Mouse (Mus musculus): ENCODE results near the gene Cdk4.
A peak's percentile ranks its signal among the peaks of the same experiment; 100 is the strongest.
"Not testable (repeated sequence)": the region's sequence is repeated elsewhere in the genome, so short reads cannot be mapped to it uniquely, and the experiment has no call there.

The Cdk4 gene

GRCm38 (mm10) chr10:127058161-127058560 lies 5.2 kb upstream of the Cdk4 start:
- DNase-seq (ENCODE audit: low read depth, low spot score): peak; percentile 87

GRCm38 (mm10) chr10:127058708-127059107 lies 4.6 kb upstream of the Cdk4 start:
- DNase-seq (ENCODE audit: low read depth, low spot score): no peak

DNA sequence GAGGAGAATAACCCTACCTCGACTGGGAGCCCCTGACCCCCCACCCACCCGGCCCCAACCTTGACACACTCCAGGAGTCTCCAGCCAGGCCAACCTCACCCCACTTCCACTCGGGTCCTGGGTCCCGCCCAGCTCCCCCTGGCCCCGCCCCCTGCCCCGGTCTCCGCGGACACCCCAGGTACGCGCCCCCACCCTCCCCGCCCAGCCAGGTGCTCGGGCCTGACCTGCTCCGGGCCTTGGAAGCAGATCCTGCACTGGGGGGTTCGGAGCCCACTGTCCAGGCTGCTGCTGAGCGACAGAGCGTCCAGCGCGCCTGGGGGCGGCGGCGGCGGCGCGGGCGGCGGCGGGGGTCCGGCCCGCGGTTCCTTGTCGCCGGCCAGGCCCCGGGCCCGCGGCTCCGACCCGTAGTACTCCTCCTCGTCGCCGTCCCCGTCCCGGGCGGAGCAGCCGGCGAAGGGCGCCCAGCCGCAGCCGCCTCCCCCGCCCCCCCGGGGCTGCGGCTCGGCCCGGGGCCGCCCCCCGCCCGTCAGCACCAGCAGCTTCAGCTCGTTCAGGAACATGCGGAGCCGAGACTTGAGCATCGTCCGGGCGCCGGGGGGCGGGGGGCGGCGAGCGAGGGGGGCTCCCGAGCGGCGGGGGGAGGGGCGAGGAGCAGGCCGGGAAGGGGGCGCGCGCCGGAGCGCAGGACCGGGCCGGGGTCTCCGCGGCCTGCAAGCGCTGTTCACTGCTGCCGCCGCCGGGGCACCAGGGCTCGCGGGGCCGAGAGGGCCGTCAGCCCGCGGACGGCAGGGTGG lies 4.0 kb upstream of the Cdk4 start:
- DNase-seq (ENCODE audit: low read depth, low spot score): no peak

GRCm38 (mm10) chr10:127059968-127060916 lies 3.1 kb upstream of the Cdk4 start, which contains the start of gene March9:
Gene March9, minus strand, starts transcription at chr10:127060184.
- peak; percentile 57 for DNase-seq (ENCODE audit: low read depth, low spot score)

DNA sequence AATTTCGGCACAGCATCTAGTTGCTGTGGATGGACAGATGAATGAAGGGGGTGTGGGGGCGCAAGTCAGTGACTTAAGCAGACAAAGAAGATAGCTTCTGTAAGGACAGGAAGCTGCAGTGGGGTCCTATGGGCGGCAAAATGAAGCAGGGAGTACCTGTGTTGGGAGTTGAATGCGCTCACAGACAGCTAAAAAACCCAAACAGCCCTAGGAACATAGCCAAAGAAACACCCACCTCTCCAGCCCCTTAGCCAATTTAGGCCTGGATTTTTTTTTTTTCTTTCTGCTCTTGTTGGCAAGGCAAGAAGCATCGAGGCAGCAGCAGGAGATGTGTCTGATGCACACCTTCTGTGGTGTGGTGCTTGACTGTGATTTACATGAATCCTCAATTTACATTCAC lies 2.2 kb upstream of the Cdk4 start:
- no peak for DNase-seq (ENCODE audit: low read depth, low spot score)

GRCm38 (mm10) chr10:127061513-127061912 lies 1.8 kb upstream of the Cdk4 start:
- no peak for DNase-seq (ENCODE audit: low read depth, low spot score)

DNA sequence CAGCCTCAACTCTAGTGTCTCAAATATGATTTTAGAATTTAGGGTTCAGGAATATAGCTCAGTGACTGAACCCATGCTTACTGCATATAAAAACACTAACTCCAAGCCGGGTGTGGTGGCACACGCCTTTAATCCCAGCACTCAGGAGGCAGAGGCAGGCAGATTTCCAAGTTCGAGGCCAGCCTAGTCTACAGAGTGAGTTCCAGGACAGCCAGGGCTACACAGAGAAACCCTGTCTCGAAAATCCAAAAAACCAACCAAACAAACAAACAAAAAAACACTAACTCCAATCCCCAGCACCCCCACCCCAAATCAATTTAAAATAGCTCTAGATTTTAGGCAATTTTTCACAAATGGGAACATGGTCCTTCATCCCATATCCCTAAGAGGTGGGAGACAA lies 1.2 kb upstream of the Cdk4 start:
- DNase-seq (ENCODE audit: low read depth, low spot score): not testable (repeated sequence)

GRCm38 (mm10) chr10:127062503-127062902 lies 831 bp upstream of the Cdk4 start:
- DNase-seq (ENCODE audit: low read depth, low spot score): no peak

DNA sequence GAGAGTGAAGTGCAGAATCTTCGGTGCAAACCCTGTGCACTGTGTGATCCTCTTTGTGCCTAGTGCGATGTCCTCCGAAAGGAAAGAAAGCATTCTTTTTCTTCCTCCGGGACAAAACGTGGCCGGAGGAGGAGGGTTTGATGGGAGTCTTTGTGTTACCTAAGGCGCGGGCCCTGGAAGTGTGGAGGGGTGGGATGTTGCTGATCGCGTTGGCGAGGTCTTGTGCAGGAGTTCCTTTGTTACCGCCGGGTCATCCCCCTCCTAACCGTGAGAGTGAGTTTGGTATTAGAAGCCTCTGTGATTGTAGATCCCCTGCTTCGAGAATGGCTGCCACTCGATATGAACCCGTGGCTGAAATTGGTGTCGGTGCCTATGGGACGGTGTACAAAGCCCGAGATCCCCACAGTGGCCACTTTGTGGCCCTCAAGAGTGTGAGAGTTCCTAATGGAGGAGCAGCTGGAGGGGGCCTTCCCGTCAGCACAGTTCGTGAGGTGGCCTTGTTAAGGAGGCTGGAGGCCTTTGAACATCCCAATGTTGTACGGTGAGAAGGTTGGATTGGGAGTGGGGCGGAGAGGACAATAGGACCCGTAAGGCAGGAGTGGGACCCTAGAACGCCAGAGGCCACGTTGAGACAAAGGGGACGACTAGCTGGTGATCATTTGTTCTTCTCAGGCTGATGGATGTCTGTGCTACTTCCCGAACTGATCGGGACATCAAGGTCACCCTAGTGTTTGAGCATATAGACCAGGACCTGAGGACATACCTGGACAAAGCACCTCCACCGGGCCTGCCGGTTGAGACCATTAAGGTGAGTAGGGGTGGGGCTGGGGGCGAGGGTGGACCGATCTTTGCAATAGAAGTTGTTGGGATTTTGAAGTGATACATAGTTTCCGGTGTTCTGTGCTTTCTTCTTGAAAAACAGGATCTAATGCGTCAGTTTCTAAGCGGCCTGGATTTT lies 858 bp downstream of the Cdk4 start:
- DNase-seq (ENCODE audit: low read depth, low spot score): no peak

- DNase-seq (ENCODE audit: low read depth, low spot score): no peak
These were observed 2.6 kb downstream of the Cdk4 start for GRCm38 (mm10) chr10:127065981-127066380.

GRCm38 (mm10) chr10:127066519-127067018 lies 3.2 kb downstream of the Cdk4 start:
- DNase-seq (ENCODE audit: low read depth, low spot score): no peak

- DNase-seq (ENCODE audit: low read depth, low spot score): no peak
These were observed 5.2 kb downstream of the Cdk4 start for GRCm38 (mm10) chr10:127068360-127069038.

- DNase-seq (ENCODE audit: low read depth, low spot score): no peak
These were observed 6.2 kb downstream of the Cdk4 start for GRCm38 (mm10) chr10:127069281-127070189.

DNA sequence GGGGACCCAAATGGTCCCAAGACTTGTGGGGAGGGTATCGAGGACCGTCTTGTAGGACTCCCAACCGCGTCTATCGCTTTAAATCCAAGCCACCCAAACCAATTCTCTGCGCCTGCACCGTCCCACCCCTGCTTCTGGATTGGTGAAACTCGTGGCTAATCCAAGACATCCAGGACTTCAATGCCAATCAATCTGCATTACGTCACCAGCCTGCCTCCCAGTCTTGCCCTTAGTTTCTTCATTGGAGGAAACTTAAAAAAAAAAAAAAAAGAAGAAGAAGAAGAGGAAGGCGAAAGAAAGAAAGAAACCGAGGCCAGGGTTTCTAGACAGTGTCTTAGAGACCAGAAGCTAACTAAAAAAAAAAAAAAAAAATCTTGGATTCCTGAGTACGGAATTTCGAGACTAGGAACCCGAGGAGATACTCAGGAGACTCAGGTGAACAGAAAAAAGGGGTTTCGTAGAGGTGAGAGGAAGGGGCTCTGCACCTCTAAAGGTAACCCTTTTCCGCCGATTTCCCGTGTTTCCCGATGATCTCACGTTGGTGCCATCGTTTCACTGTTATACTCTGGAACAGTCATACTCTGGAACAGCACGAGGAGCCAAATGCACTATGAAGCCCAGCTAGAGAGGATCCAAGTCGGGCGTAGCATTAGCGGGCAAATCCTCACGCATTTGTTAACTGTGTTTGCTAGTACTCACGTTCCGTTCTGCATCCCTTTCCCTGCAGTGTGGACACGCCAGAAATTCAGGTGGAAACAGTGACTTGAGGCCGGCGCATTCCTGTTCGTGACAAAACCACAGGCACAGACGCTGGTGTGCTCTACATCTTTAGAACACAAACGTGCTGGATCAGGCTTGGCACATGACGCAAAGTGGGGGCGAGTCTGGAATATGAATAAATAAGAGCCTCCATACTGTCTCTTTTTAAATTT lies 7.1 kb downstream of the Cdk4 start, which contains the start of gene Tspan31:
TSS of gene Tspan31 (minus strand) at position 75 of the 932 bp plus-strand sequence.
- peak; percentile 86 for DNase-seq (ENCODE audit: low read depth, low spot score)

GRCm38 (mm10) chr10:127071203-127071602 lies 7.9 kb downstream of the Cdk4 start:
- DNase-seq (ENCODE audit: low read depth, low spot score): no peak

GRCm38 (mm10) chr10:127072270-127072669 lies 8.9 kb downstream of the Cdk4 start:
- not testable (repeated sequence) for DNase-seq (ENCODE audit: low read depth, low spot score)

- not testable (repeated sequence) for DNase-seq (ENCODE audit: low read depth, low spot score)
These were observed 9.6 kb downstream of the Cdk4 start for GRCm38 (mm10) chr10:127072969-127073368.

- no peak for DNase-seq (ENCODE audit: low read depth, low spot score)
These were observed 10.6 kb downstream of the Cdk4 start for GRCm38 (mm10) chr10:127073981-127074380.
